Mouse (Mus musculus) mature B cell (primary cell): Measurements from ENCODE around the gene Erp27.

Experiments used
- in situ Hi-C: fragments of 300-500 bp; cut with MboI; formaldehyde crosslinking; loops from 2 replicates; pipeline ENCODE4 v1.14.3; 2019

The Erp27 gene

DNA sequence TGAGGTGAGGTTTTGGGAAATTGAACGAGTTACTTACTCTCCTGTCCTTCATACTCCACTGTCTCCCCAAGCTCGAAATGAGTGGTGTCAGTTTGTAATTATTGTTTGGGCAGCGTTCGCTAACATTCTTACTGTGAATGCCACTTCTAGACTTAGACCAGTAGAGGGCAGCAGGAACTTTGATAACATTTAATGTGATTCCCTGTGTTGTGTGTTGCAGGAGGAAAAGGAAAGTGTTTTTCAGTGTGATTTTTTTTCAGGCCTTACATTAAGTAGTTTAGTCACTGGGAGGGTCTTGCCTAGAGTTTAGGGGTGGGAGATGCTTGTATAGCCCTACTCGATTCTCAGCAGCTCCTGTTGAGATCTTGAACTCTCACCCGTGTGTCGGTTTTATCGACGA, 61.0 kb downstream of the Erp27 start:
- in situ Hi-C loops, result no loop called here

DNA sequence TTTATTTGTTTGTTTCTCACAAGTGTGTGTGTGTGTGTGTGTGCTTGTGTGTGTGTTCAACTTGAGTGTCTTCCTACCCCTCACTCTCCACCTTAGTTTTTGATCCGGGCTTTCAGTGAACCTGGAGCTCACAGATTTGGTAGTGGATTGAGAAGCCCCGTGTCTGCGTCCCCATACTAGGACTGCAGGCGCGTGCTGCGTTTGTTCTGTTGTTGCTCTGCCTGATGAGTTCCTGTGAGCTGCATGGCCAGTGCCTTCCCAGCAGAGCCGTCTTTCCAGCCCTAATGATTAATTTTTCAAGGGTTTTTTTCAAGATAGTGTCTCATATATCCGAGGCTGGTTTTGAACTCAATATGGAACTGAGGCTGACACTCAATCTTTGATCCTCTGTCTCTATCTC, 63.6 kb downstream of the Erp27 start:
- in situ Hi-C loops, result loop anchor here (5.0 kb wide), 1 partner anchor 109 kb away; no protein-coding TSS in a partner anchor

DNA sequence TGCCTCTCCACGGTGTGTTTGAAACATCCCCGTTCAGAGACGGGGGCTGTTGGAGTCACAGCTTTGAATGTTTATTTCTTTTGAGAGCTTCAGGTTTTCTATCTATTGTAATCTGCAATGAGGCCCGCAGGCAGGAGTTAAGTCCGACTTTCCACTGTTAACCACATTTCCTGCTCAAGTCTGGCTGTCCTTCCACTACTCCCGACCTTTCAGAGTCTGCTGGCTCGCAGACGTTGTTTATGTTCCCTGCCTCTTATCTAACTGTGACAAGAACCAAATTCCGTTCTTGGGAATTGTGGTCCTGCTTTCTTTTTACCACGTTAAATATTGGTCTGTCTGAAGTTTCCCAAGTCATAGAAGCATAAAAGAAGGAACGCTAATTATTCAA, 64.1 kb downstream of the Erp27 start:
- in situ Hi-C loops, result loop anchor here (5.0 kb wide), 1 partner anchor 109 kb away; no protein-coding TSS in a partner anchor
